Mouse (Mus musculus): Measurements from ENCODE around the gene Cdon.

Gene Cdon

DNA sequence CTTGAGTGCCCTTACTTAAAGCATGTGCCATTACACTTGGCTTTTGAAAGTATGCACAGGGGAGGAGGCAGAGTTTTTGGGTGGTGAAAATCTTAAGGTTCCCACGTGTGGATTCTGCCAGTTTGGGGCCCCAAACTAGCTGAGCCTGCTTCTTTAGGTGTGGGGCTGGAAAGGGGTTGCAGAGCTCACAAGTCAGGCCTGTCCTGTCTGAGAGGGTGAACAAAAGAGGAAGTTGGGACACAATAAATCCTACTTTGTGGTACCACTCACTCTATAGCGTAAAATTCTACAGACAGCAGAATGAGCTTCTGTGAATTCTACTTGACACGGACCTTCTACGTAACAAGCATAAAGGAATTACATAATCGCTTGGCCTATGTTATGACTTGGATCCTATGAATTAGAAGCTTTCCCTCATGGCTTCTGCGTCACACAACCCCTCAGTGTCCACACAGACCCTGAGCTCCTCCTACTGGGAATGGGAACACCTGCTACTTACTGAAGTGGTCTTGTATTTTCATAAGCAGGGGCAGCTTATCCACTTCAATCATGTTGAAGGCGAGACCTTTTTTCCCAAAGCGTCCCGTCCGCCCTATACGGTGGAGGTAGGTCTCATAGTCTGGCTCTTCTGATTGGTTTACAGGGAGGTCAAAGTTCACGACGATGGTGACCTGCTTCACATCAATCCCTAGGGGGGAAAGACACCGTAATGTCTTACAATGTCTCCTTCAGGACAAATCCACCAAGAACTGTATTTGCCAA lies 122.4 kb downstream of the Cdon start:
- DNase-seq = no peak

DNA sequence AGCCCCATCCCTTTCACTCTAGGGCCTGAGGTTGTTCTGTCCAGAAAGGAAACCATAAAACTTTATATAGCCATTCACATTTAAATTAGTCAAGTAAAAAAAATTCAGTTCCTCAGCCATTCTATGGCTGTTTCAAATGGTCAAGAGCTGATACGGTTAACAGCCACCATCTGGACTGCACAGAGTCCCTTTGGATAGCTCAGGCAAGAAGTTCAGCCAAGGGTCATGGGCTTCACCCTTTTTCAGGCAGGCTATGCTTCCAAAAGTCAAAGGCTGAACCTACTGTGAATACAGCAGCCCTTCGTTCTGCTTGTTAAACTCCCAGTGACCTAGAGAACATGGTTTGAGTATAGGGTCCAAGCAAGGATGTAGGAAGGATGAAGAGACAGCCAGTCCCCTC lies 123.7 kb downstream of the Cdon start:
- DNase-seq = no peak

DNA sequence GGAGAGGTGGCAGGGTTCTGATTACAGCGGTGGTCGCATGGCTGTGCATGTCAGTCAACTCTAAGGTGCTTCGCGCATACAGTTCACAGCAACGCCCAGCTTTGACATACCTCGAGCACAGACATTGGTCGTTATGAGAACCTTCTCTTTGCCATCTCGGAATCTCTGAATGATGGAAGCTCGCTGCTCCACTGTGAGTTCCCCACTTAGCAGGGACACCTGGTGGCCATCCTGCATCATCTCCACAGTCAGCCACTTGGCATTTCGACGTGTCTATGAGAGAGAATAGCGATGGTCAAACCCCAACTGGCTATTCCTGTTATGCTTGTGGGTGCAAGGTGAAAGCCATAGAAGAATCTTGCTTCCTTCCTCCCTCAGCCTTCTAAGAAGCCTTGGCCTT lies 124.8 kb downstream of the Cdon start:
- no peak for DNase-seq

DNA sequence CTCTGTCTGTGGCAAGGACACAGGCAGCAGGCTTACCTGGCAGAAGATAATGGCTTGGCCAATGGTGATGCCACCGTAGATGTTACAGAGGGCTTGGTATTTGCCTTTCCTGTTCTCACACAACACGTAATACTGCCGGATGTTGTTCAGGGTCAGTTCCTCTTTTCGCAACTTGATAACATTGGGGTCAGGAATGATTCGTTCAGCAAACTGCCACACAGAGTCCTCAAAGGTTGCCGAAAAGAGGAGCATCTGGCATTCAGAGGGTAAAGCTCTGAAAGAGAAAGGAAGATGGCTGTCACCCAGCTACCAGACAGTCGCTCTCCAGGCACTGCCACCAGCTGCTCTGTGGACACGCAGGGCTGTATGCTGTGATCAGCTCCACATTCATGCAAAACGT lies 125.8 kb downstream of the Cdon start:
- no peak for DNase-seq

DNA sequence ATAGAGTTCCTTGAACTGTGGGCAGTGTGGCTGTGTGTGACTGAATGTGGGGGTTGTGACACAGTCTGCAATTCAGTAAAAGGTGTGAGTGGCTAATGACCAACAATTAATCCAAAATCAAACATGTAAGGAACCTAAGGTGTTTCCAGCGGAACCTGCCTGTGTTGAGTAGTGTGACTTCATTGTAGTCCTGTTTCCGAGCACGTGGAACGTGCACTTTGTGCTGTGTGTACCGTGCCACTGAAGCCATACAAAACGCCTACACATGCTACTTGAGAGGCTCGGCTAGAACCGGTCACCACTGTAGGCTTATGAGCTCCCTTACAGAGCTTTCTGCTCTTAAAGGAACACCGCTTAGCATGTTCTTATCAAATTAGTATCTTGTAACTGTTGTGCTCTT lies 127.5 kb downstream of the Cdon start:
- DNase-seq = no peak

DNA sequence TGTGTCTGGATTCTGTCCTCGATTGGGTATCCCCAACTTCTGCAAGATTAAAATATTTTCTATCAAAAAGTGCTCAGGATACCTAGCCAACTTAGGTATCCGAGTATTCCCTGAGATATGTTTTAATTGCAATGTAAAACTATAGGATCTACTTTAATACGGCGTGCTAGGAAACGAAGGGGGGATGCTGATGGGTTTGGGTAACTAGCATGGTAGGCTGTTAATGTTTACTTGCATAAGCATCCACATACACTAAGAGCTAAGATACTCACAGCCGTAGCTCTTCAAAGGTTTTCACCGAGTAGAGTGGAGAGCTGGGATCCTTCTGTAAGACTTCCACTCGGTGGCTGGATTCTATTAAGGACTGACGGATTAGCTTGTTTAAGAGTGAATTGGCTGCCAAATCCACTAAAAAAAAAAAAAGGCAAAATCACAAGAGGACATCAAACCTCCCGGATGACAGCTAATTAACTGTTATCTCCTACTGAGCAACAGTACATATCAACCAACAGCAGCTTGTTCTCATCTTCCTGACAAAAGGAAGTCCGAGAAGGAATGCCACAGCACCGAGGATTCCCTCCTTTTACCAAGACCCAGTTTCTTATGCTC lies 135.7 kb downstream of the Cdon start:
- no peak for DNase-seq

Data from cerebellum, adult 11-12 months (tissue).